Mouse (Mus musculus) neural tube, embryonic 11.5 days (tissue): Measurements from ENCODE around the gene Arl4a. TPM values are rescaled to one million over a fixed set of nuclear protein-coding genes. Genes with fewer than 3 reads are reported as not detected.
A peak's percentile ranks its signal among the peaks of the same experiment; 100 is the strongest.

Experiments used
- ATAC-seq: fragments of 200-750 bp; cut with Nextera tagmentation; 2 replicates; pipeline ENCODE4 v1.8.0; 2017; ENCODE audit warnings: moderate number of reproducible peaks, mild to moderate bottlenecking, moderate TSS enrichment, moderate library complexity; ENCODE audit not compliant: insufficient read depth, low FRiP score, low TSS enrichment
- DNase-seq: peaks from one replicate; pipeline ENCODE4 v3.0.0-alpha.2; 2015; ENCODE audit warnings: low spot score
- H3K27ac ChIP-seq: fragments of 300-500 bp; sonication (generic); 2 replicates; pipeline ENCODE4 v1.5.1; 2014; ENCODE audit warnings: low read depth, mild to moderate bottlenecking, low read length
- H3K27me3 ChIP-seq: fragments of 300-500 bp; sonication (generic); 2 replicates; pipeline ENCODE4 v1.6.1; 2014; ENCODE audit warnings: mild to moderate bottlenecking, low read length, mixed read lengths; ENCODE audit not compliant: control insufficient read depth, insufficient read depth
- H3K36me3 ChIP-seq: fragments of 300-500 bp; sonication (generic); 2 replicates; pipeline ENCODE4 v1.6.1; 2014; ENCODE audit warnings: mild to moderate bottlenecking, low read length, moderate library complexity, mixed read lengths; ENCODE audit not compliant: control insufficient read depth, insufficient read depth
- H3K4me1 ChIP-seq: fragments of 300-500 bp; sonication (generic); 2 replicates; pipeline ENCODE4 v1.6.1; 2014; ENCODE audit warnings: low read length, mixed read lengths; ENCODE audit not compliant: control insufficient read depth, insufficient read depth
- H3K4me2 ChIP-seq: fragments of 300-500 bp; sonication (generic); 2 replicates; pipeline ENCODE4 v1.6.1; 2014; ENCODE audit warnings: low read depth, mild to moderate bottlenecking, moderate library complexity
- H3K4me3 ChIP-seq: fragments of 300-500 bp; sonication (generic); 2 replicates; pipeline ENCODE4 v1.5.1; 2014; ENCODE audit warnings: low read depth, low read length
- H3K9ac ChIP-seq: fragments of 300-500 bp; sonication (generic); 2 replicates; pipeline ENCODE4 v1.6.1; 2014; ENCODE audit warnings: mild to moderate bottlenecking, low read length
- H3K9me3 ChIP-seq: fragments of 300-500 bp; sonication (generic); 2 replicates; pipeline ENCODE4 v1.6.1; 2016; ENCODE audit warnings: low read length; ENCODE audit not compliant: control insufficient read depth
- WGBS: fragments of 180-500 bp; shearing (Covaris S2); extraction: QIAGEN DNeasy Blood & Tissue Kit; methylation state at CpG from one replicate; pipeline ENCODE4 v1.1.7; 2014; 5-methylcytosine and 5-hydroxymethylcytosine counted together
- polyA plus RNA-seq: library from polyadenylated mRNA; unstranded; fragments of >200 nt; fragmentation: Nextera tagmentation; extraction: Ambion mirVana; gene quantifications from 2 replicates; pipeline ENCODE4 v1.2.1, GENCODE M21; 2014

Gene Arl4a
- polyA plus RNA-seq, 1 experiment from 2014 or later: 117 TPM

- H3K9me3 ChIP-seq: no peaks in the 10 kb centered on the region
- peak overlapping the region; percentile 87 for H3K4me3 ChIP-seq
- H3K27ac ChIP-seq: peak overlapping the region; percentile 83
- H3K9ac ChIP-seq: peak overlapping the region; percentile 82
- H3K36me3 ChIP-seq: no peaks in the 10 kb centered on the region
- peak; percentile 99 for DNase-seq
- no peaks in the 10 kb centered on the region for H3K27me3 ChIP-seq
- H3K4me1 ChIP-seq: no peaks in the 10 kb centered on the region; the same call in 1 of the 2 replicates
- under 1% methylated on average over 45 of the region's 60 CpGs for WGBS
- ATAC-seq: peak; percentile 98
- H3K4me2 ChIP-seq: peak overlapping the region; percentile 68
These were observed 505 bp downstream of the Arl4a start for GRCm38 (mm10) chr12:40037226-40037813.

GRCm38 (mm10) chr12:40036666-40037065, 1.2 kb downstream of the Arl4a start:
- 4% methylated on average over 11 of the region's 11 CpGs for WGBS
- Histone ChIP-seq H3K27ac (0 out of 2 replicates have a peak overlapping the region, but pooled peaks have one; percentile 49), H3K36me3 (no peaks in the 10 kb centered on the region), H3K9me3 (no peaks in the 10 kb centered on the region), H3K4me1 (no peaks in the 10 kb centered on the region; the same call in 1 of the 2 replicates), H3K9ac (peak overlapping the region; percentile 82), H3K4me3 (peak overlapping the region; percentile 87), H3K4me2 (peak overlapping the region; percentile 63), H3K27me3 (no peaks in the 10 kb centered on the region)
- ATAC-seq (no peak), DNase-seq (no peak)

- Histone ChIP-seq H3K9ac (no peak overlapping the region), H3K27me3 (no peaks in the 10 kb centered on the region), H3K4me3 (peak overlapping the region; percentile 87), H3K36me3 (no peaks in the 10 kb centered on the region; the same call in 1 of the 2 replicates), H3K4me1 (no peaks in the 10 kb centered on the region; the same call in 1 of the 2 replicates), H3K9me3 (no peaks in the 10 kb centered on the region), H3K27ac (no peak overlapping the region), H3K4me2 (peak overlapping the region; percentile 63)
- DNase-seq: no peak
- ATAC-seq: no peak
- WGBS: 78% methylated on average over 4 of the region's 4 CpGs
These were observed 2.3 kb downstream of the Arl4a start for GRCm38 (mm10) chr12:40035506-40035905.

- Histone ChIP-seq H3K4me1 (no peaks in the 10 kb centered on the region), H3K9ac (no peak overlapping the region), H3K9me3 (no peaks in the 10 kb centered on the region), H3K36me3 (no peaks in the 10 kb centered on the region; the same call in 1 of the 2 replicates), H3K27me3 (no peaks in the 10 kb centered on the region), H3K4me2 (no peak overlapping the region), H3K27ac (no peak overlapping the region), H3K4me3 (no peak overlapping the region)
- no peak for DNase-seq
- 90% methylated on average over 4 of the region's 4 CpGs for WGBS
- ATAC-seq: no peak
These were observed 8.6 kb downstream of the Arl4a start for GRCm38 (mm10) chr12:40029201-40029600.

GRCm38 (mm10) chr12:40027846-40028245, 10.0 kb downstream of the Arl4a start:
- H3K4me2 ChIP-seq: no peak overlapping the region
- DNase-seq: no peak
- WGBS: 89% methylated on average over 3 of the region's 3 CpGs

GRCm38 (mm10) chr12:40027444-40027843, 10.4 kb downstream of the Arl4a start:
- Histone ChIP-seq H3K4me3 (no peak overlapping the region), H3K27me3 (no peaks in the 10 kb centered on the region), H3K4me2 (no peak overlapping the region), H3K9ac (no peak overlapping the region), H3K36me3 (no peaks in the 10 kb centered on the region; the same call in 1 of the 2 replicates), H3K27ac (no peak overlapping the region), H3K9me3 (no peaks in the 10 kb centered on the region), H3K4me1 (no peaks in the 10 kb centered on the region)
- ATAC-seq (no peak), DNase-seq (no peak)
- 89% methylated on average over 3 of the region's 3 CpGs for WGBS

More at GRCm38 (mm10) chr12:40027846-40028245, 10.0 kb downstream of the Arl4a start:
- H3K27ac ChIP-seq: no peak overlapping the region
- H3K9me3 ChIP-seq: no peaks in the 10 kb centered on the region
- H3K9ac ChIP-seq: no peak overlapping the region
- no peaks in the 10 kb centered on the region for H3K27me3 ChIP-seq
- no peak overlapping the region for H3K4me3 ChIP-seq
- H3K36me3 ChIP-seq: no peaks in the 10 kb centered on the region; the same call in 1 of the 2 replicates
- no peaks in the 10 kb centered on the region for H3K4me1 ChIP-seq
- ATAC-seq: no peak

- no peak overlapping the region for H3K4me2 ChIP-seq
- no peaks in the 10 kb centered on the region for H3K27me3 ChIP-seq
- WGBS: 93% methylated on average over 2 of the region's 2 CpGs
- DNase-seq (no peak), ATAC-seq (no peak)
- no peaks in the 10 kb centered on the region for H3K4me1 ChIP-seq
- no peak overlapping the region for H3K27ac ChIP-seq
- H3K4me3 ChIP-seq: no peak overlapping the region
- no peaks in the 10 kb centered on the region for H3K9me3 ChIP-seq
- no peaks in the 10 kb centered on the region for H3K36me3 ChIP-seq
- H3K9ac ChIP-seq: no peak overlapping the region
These were observed 13.9 kb downstream of the Arl4a start for GRCm38 (mm10) chr12:40023918-40024317.

- no peak overlapping the region for H3K4me2 ChIP-seq
- no peak overlapping the region for H3K4me3 ChIP-seq
- WGBS: 81% methylated on average over 3 of the region's 3 CpGs
- no peaks in the 10 kb centered on the region for H3K36me3 ChIP-seq
- no peak overlapping the region for H3K9ac ChIP-seq
- DNase-seq (no peak), ATAC-seq (no peak)
- no peaks in the 10 kb centered on the region for H3K9me3 ChIP-seq
- no peak overlapping the region for H3K27ac ChIP-seq
- no peaks in the 10 kb centered on the region for H3K4me1 ChIP-seq
- H3K27me3 ChIP-seq: no peaks in the 10 kb centered on the region
These were observed 14.7 kb downstream of the Arl4a start for GRCm38 (mm10) chr12:40023014-40023642.

GRCm38 (mm10) chr12:40022344-40022743, 15.5 kb downstream of the Arl4a start:
- H3K36me3 ChIP-seq: no peaks in the 10 kb centered on the region
- no peak for DNase-seq
- H3K27me3 ChIP-seq: no peaks in the 10 kb centered on the region
- H3K4me1 ChIP-seq: no peaks in the 10 kb centered on the region
- no peak for ATAC-seq
- no peak overlapping the region for H3K27ac ChIP-seq
- H3K9ac ChIP-seq: no peak overlapping the region
- no peaks in the 10 kb centered on the region for H3K9me3 ChIP-seq
- H3K4me3 ChIP-seq: no peak overlapping the region
- WGBS: 82% methylated on average over 3 of the region's 3 CpGs
- H3K4me2 ChIP-seq: no peak overlapping the region
